Mouse (Mus musculus) CH12.LX (cell line): ENCODE data around the gene Pheta1.

ENCODE experiments used
- EP300 ChIP-seq: IDR thresholded peaks from 2 replicates; pipeline ENCODE4 v1.6.1; 2011; ENCODE audit warnings: low read length, improper control_type of control experiment
- POLR2A ChIP-seq: IDR thresholded peaks from 2 replicates; pipeline ENCODE4 v1.6.1; 2011; ENCODE audit warnings: low read depth, mild to moderate bottlenecking, improper control_type of control experiment, low read length
- USF1 ChIP-seq: IDR thresholded peaks from 2 replicates; pipeline ENCODE4 v1.6.1; 2014; ENCODE audit warnings: low read depth, mild to moderate bottlenecking, inconsistent platforms, low read length, improper control_type of control experiment
- ZC3H11A ChIP-seq: IDR thresholded peaks from 2 replicates; pipeline ENCODE4 v1.6.1; 2012; ENCODE audit warnings: low read depth, mild to moderate bottlenecking, inconsistent platforms, low read length, improper control_type of control experiment

- TF ChIP-seq POLR2A: no peak
- no peak for TF ChIP-seq EP300
- TF ChIP-seq ZC3H11A: no peak
- TF ChIP-seq USF1: no peak
These were observed 24.7 kb upstream of the Pheta1 start for GRCm38 (mm10) chr5:121824121-121824520.
